Mouse (Mus musculus): ENCODE data around the gene Zfp804a. TPM values are rescaled to one million over a fixed set of nuclear protein-coding genes. Genes with fewer than 3 reads are reported as not detected.

Zfp804a gene
- polyA plus RNA-seq, 1 experiment from 2014 or later = not detected

- Histone ChIP-seq H3K4me2 (replicated peaks; ENCODE audit: low read depth, low read length) (no peak overlapping the region), H3K27ac (ENCODE audit: low read length) (no peak overlapping the region), H3K36me3 (ENCODE audit: insufficient read depth, low read length) (no peaks in the 10 kb centered on the region), H3K9ac (replicated peaks; ENCODE audit: low read depth) (no peak overlapping the region), H3K27me3 (replicated peaks; ENCODE audit: insufficient read depth, low read length) (no peaks in the 10 kb centered on the region), H3K4me3 (ENCODE audit: low read depth, low read length) (no peak overlapping the region), H3K9me3 (ENCODE audit: low read length) (no peaks in the 10 kb centered on the region), H3K4me1 (ENCODE audit: insufficient read depth, low read depth, low read length) (no peaks in the 10 kb centered on the region)
- ATAC-seq (no peak), DNase-seq (ENCODE audit: low spot score) (no peak)
- no peak for TF ChIP-seq CTCF (IDR thresholded peaks at IDR 0.05)
- TF ChIP-seq EP300 (IDR thresholded peaks at IDR 0.05) = no peak
- 48% methylated on average over 1 of the region's 1 CpGs for WGBS
Measured at GRCm38 (mm10) chr2:82069172-82069571, 16.1 kb downstream of the Zfp804a start.

- H3K36me3 ChIP-seq (ENCODE audit: insufficient read depth, low read length) = no peaks in the 10 kb centered on the region
- H3K27ac ChIP-seq (ENCODE audit: low read length) = no peak overlapping the region
- H3K9ac ChIP-seq (replicated peaks; ENCODE audit: low read depth) = no peak overlapping the region
- H3K27me3 ChIP-seq (replicated peaks; ENCODE audit: insufficient read depth, low read length) = no peaks in the 10 kb centered on the region
- no peak overlapping the region for H3K4me3 ChIP-seq (ENCODE audit: low read depth, low read length)
- no peak for DNase-seq (ENCODE audit: low spot score)
- H3K9me3 ChIP-seq (ENCODE audit: low read length) = no peaks in the 10 kb centered on the region
- H3K4me1 ChIP-seq (ENCODE audit: insufficient read depth, low read depth, low read length) = no peaks in the 10 kb centered on the region
- 79% methylated on average over 3 of the region's 3 CpGs for WGBS
- no peak for ATAC-seq
- TF ChIP-seq CTCF (IDR thresholded peaks at IDR 0.05) (no peak), EP300 (IDR thresholded peaks at IDR 0.05) (no peak)
- no peak overlapping the region for H3K4me2 ChIP-seq (replicated peaks; ENCODE audit: low read depth, low read length)
Measured at GRCm38 (mm10) chr2:82076883-82077282, 23.9 kb downstream of the Zfp804a start.

GRCm38 (mm10) chr2:82078287-82078994, 25.4 kb downstream of the Zfp804a start:
- H3K27ac ChIP-seq (ENCODE audit: low read length) = no peak overlapping the region
- DNase-seq (ENCODE audit: low spot score) = no peak
- no peak for TF ChIP-seq EP300 (IDR thresholded peaks at IDR 0.05)
- TF ChIP-seq CTCF (IDR thresholded peaks at IDR 0.05) = no peak
- WGBS = 76% methylated on average over 6 of the region's 6 CpGs
- H3K4me3 ChIP-seq (ENCODE audit: low read depth, low read length) = no peak overlapping the region
- no peaks in the 10 kb centered on the region for H3K36me3 ChIP-seq (ENCODE audit: insufficient read depth, low read length)
- no peak overlapping the region for H3K4me2 ChIP-seq (replicated peaks; ENCODE audit: low read depth, low read length)
- no peaks in the 10 kb centered on the region for H3K27me3 ChIP-seq (replicated peaks; ENCODE audit: insufficient read depth, low read length)
- ATAC-seq = no peak
- H3K9ac ChIP-seq (replicated peaks; ENCODE audit: low read depth) = no peak overlapping the region
- no peaks in the 10 kb centered on the region for H3K9me3 ChIP-seq (ENCODE audit: low read length)
- no peaks in the 10 kb centered on the region for H3K4me1 ChIP-seq (ENCODE audit: insufficient read depth, low read depth, low read length)

GRCm38 (mm10) chr2:82080678-82081077, 27.7 kb downstream of the Zfp804a start:
- no peak overlapping the region for H3K27ac ChIP-seq (ENCODE audit: low read length)
- no peak for DNase-seq (ENCODE audit: low spot score)
- H3K27me3 ChIP-seq (replicated peaks; ENCODE audit: insufficient read depth, low read length) = no peaks in the 10 kb centered on the region
- H3K4me2 ChIP-seq (replicated peaks; ENCODE audit: low read depth, low read length) = no peak overlapping the region
- H3K4me1 ChIP-seq (ENCODE audit: insufficient read depth, low read depth, low read length) = no peaks in the 10 kb centered on the region
- ATAC-seq = no peak
- H3K4me3 ChIP-seq (ENCODE audit: low read depth, low read length) = no peak overlapping the region
- TF ChIP-seq CTCF (IDR thresholded peaks at IDR 0.05) (no peak), EP300 (IDR thresholded peaks at IDR 0.05) (no peak)
- H3K9me3 ChIP-seq (ENCODE audit: low read length) = no peaks in the 10 kb centered on the region
- 42% methylated on average over 4 of the region's 4 CpGs for WGBS
- H3K9ac ChIP-seq (replicated peaks; ENCODE audit: low read depth) = no peak overlapping the region
- H3K36me3 ChIP-seq (ENCODE audit: insufficient read depth, low read length) = no peaks in the 10 kb centered on the region

GRCm38 (mm10) chr2:82113148-82113547, 60.1 kb downstream of the Zfp804a start:
- H3K9ac ChIP-seq (replicated peaks; ENCODE audit: low read depth) = no peak overlapping the region
- ATAC-seq = no peak
- H3K4me3 ChIP-seq (ENCODE audit: low read depth, low read length) = no peak overlapping the region
- no peak for DNase-seq (ENCODE audit: low spot score)
- no peaks in the 10 kb centered on the region for H3K36me3 ChIP-seq (ENCODE audit: insufficient read depth, low read length)
- H3K9me3 ChIP-seq (ENCODE audit: low read length) = no peaks in the 10 kb centered on the region
- no peak overlapping the region for H3K4me2 ChIP-seq (replicated peaks; ENCODE audit: low read depth, low read length)
- H3K27me3 ChIP-seq (replicated peaks; ENCODE audit: insufficient read depth, low read length) = no peaks in the 10 kb centered on the region
- H3K4me1 ChIP-seq (ENCODE audit: insufficient read depth, low read depth, low read length) = no peaks in the 10 kb centered on the region
- no peak for TF ChIP-seq EP300 (IDR thresholded peaks at IDR 0.05)
- TF ChIP-seq CTCF (IDR thresholded peaks at IDR 0.05) = no peak
- no peak overlapping the region for H3K27ac ChIP-seq (ENCODE audit: low read length)
- WGBS = 70% methylated on average over 1 of the region's 1 CpGs

- 78% methylated on average over 2 of the region's 2 CpGs for WGBS
- no peak for TF ChIP-seq EP300 (IDR thresholded peaks at IDR 0.05)
- TF ChIP-seq CTCF (IDR thresholded peaks at IDR 0.05) = no peak
Measured at GRCm38 (mm10) chr2:82113650-82114049, 60.6 kb downstream of the Zfp804a start.

More at GRCm38 (mm10) chr2:82113650-82114049, 60.6 kb downstream of the Zfp804a start:
- no peaks in the 10 kb centered on the region for H3K27me3 ChIP-seq (replicated peaks; ENCODE audit: insufficient read depth, low read length)
- no peaks in the 10 kb centered on the region for H3K9me3 ChIP-seq (ENCODE audit: low read length)
- no peak overlapping the region for H3K4me2 ChIP-seq (replicated peaks; ENCODE audit: low read depth, low read length)
- ATAC-seq = no peak
- no peak overlapping the region for H3K9ac ChIP-seq (replicated peaks; ENCODE audit: low read depth)
- no peak for DNase-seq (ENCODE audit: low spot score)
- H3K4me1 ChIP-seq (ENCODE audit: insufficient read depth, low read depth, low read length) = no peaks in the 10 kb centered on the region
- no peak overlapping the region for H3K4me3 ChIP-seq (ENCODE audit: low read depth, low read length)
- no peaks in the 10 kb centered on the region for H3K36me3 ChIP-seq (ENCODE audit: insufficient read depth, low read length)
- H3K27ac ChIP-seq (ENCODE audit: low read length) = no peak overlapping the region
